Mouse (Mus musculus) hindbrain, embryonic 16.5 days (tissue): ENCODE data around the gene Olfr573-ps1. TPM values are rescaled to one million over a fixed set of nuclear protein-coding genes. Genes with fewer than 3 reads are reported as not detected.

Experiments
- ATAC-seq: fragments of 200-750 bp; cut with Nextera tagmentation; 2 replicates; pipeline ENCODE4 v1.8.0; 2017; ENCODE audit warnings: moderate TSS enrichment, moderate library complexity
- H3K27ac ChIP-seq: fragments of 300-500 bp; sonication (generic); 2 replicates; pipeline ENCODE4 v1.5.1; 2014; ENCODE audit warnings: low read depth, mild to moderate bottlenecking, control low read depth, low read length, moderate library complexity
- H3K27me3 ChIP-seq: fragments of 300-500 bp; sonication (generic); replicated peaks from 2 replicates; pipeline ENCODE4 v1.6.1; 2014; ENCODE audit warnings: low read length; ENCODE audit not compliant: control insufficient read depth, insufficient read depth
- H3K36me3 ChIP-seq: fragments of 300-500 bp; sonication (generic); 2 replicates; pipeline ENCODE4 v1.6.1; 2014; ENCODE audit warnings: mild to moderate bottlenecking, low read length, moderate library complexity, mixed read lengths; ENCODE audit not compliant: control insufficient read depth, insufficient read depth
- H3K4me1 ChIP-seq: fragments of 300-500 bp; sonication (generic); 2 replicates; pipeline ENCODE4 v1.6.1; 2014; ENCODE audit warnings: low read depth, low read length; ENCODE audit not compliant: control insufficient read depth, insufficient read depth
- H3K4me2 ChIP-seq: fragments of 300-500 bp; sonication (generic); 2 replicates; pipeline ENCODE4 v1.6.1; 2014; ENCODE audit warnings: mild to moderate bottlenecking, low read length, control low read depth, moderate library complexity
- H3K4me3 ChIP-seq: fragments of 300-500 bp; sonication (generic); 2 replicates; pipeline ENCODE4 v1.5.1; 2014; ENCODE audit warnings: mild to moderate bottlenecking, low read length, control low read depth, moderate library complexity
- H3K9ac ChIP-seq: fragments of 300-500 bp; sonication (generic); 2 replicates; pipeline ENCODE4 v1.6.1; 2014; ENCODE audit warnings: low read depth, mild to moderate bottlenecking, control low read depth, low read length, moderate library complexity
- H3K9me3 ChIP-seq: fragments of 300-500 bp; sonication (generic); 2 replicates; pipeline ENCODE4 v1.6.1; 2014; ENCODE audit warnings: mild to moderate bottlenecking, low read length, moderate library complexity; ENCODE audit not compliant: control insufficient read depth
- WGBS: fragments of 180-500 bp; shearing (Covaris S2); extraction: QIAGEN DNeasy Blood & Tissue Kit; methylation state at CpG from one replicate; pipeline ENCODE4 v1.1.7; 2014; 5-methylcytosine and 5-hydroxymethylcytosine counted together
- polyA plus RNA-seq: library from polyadenylated mRNA; unstranded; fragments of >200 nt; fragmentation: Nextera tagmentation; extraction: Ambion mirVana; gene quantifications from 2 replicates; pipeline ENCODE4 v1.2.1, GENCODE M21; 2015

Gene Olfr573-ps1
- polyA plus RNA-seq: not detected in 2 replicates

GRCm38 (mm10) chr7:102942475-102942874 lies at the start of gene Olfr573-ps1:
Gene Olfr573-ps1, minus strand, starts transcription at chr7:102942575.
- H3K9me3 ChIP-seq: no peaks in the 10 kb centered on the region
- no peak within 1 kb of the TSS for H3K4me3 ChIP-seq
- H3K36me3 ChIP-seq: no peaks in the 10 kb centered on the region
- H3K27me3 ChIP-seq: no peaks in the 10 kb centered on the region
- no peak for ATAC-seq
- H3K9ac ChIP-seq: no peak within 1 kb of the TSS
- no peaks in the 10 kb centered on the region for H3K4me1 ChIP-seq
- no peak within 1 kb of the TSS for H3K4me2 ChIP-seq
- 97% methylated on average over 2 of the region's 2 CpGs for WGBS
- no peak within 1 kb of the TSS for H3K27ac ChIP-seq

- WGBS: 81% methylated on average over 3 of the region's 3 CpGs
- H3K4me2 ChIP-seq: no peak within 1 kb of the TSS
- no peak within 1 kb of the TSS for H3K4me3 ChIP-seq
- no peaks in the 10 kb centered on the region for H3K9me3 ChIP-seq
- no peak for ATAC-seq
- H3K27me3 ChIP-seq: no peaks in the 10 kb centered on the region
- H3K36me3 ChIP-seq: no peaks in the 10 kb centered on the region
- no peak within 1 kb of the TSS for H3K27ac ChIP-seq
- H3K4me1 ChIP-seq: no peaks in the 10 kb centered on the region
- H3K9ac ChIP-seq: no peak within 1 kb of the TSS
Measured at GRCm38 (mm10) chr7:102989224-102989623, 46.8 kb upstream of the Olfr573-ps1 start, which contains the start of gene Olfr578. Gene Olfr578, minus strand, starts transcription at chr7:102989324.

- Histone ChIP-seq H3K4me1 (no peaks in the 10 kb centered on the region), H3K4me2 (no peak within 1 kb of the TSS), H3K36me3 (no peaks in the 10 kb centered on the region), H3K27ac (no peak within 1 kb of the TSS), H3K27me3 (no peaks in the 10 kb centered on the region), H3K9me3 (no peaks in the 10 kb centered on the region), H3K4me3 (no peak within 1 kb of the TSS), H3K9ac (no peak within 1 kb of the TSS)
- ATAC-seq: no peak
- 87% methylated on average over 2 of the region's 2 CpGs for WGBS
Measured at GRCm38 (mm10) chr7:102975843-102976242, 33.5 kb upstream of the Olfr573-ps1 start, which contains the start of gene Olfr577. Gene Olfr577, minus strand, starts transcription at chr7:102975943.

- WGBS: 50% methylated on average over 1 of the region's 1 CpGs
- ATAC-seq: no peak
Measured at GRCm38 (mm10) chr7:102974399-102974798, 32.0 kb upstream of the Olfr573-ps1 start.

GRCm38 (mm10) chr7:102962360-102962759 lies 20.0 kb upstream of the Olfr573-ps1 start, which contains the start of gene Olfr576:
Gene Olfr576, plus strand, starts transcription at chr7:102962660.
- H3K4me3 ChIP-seq: no peak within 1 kb of the TSS
- 54% methylated on average over 2 of the region's 2 CpGs for WGBS
- no peak within 1 kb of the TSS for H3K4me2 ChIP-seq
- H3K27me3 ChIP-seq: no peaks in the 10 kb centered on the region
- ATAC-seq: no peak
- H3K4me1 ChIP-seq: no peaks in the 10 kb centered on the region
- no peak within 1 kb of the TSS for H3K27ac ChIP-seq
- H3K36me3 ChIP-seq: no peaks in the 10 kb centered on the region
- no peaks in the 10 kb centered on the region for H3K9me3 ChIP-seq
- H3K9ac ChIP-seq: no peak within 1 kb of the TSS

More at GRCm38 (mm10) chr7:102974399-102974798, 32.0 kb upstream of the Olfr573-ps1 start:
- Histone ChIP-seq H3K9ac (no peak overlapping the region), H3K9me3 (no peaks in the 10 kb centered on the region), H3K36me3 (no peaks in the 10 kb centered on the region), H3K27me3 (no peaks in the 10 kb centered on the region), H3K27ac (no peak overlapping the region), H3K4me2 (no peak overlapping the region), H3K4me3 (no peak overlapping the region), H3K4me1 (no peaks in the 10 kb centered on the region)

GRCm38 (mm10) chr7:102958593-102958992 lies 16.2 kb upstream of the Olfr573-ps1 start, which contains the start of gene Olfr575:
Gene Olfr575, minus strand, starts transcription at chr7:102958775.
- H3K4me1 ChIP-seq: no peaks in the 10 kb centered on the region
- H3K9me3 ChIP-seq: no peaks in the 10 kb centered on the region
- no peak within 1 kb of the TSS for H3K4me3 ChIP-seq
- 66% methylated on average over 1 of the region's 1 CpGs for WGBS
- H3K9ac ChIP-seq: no peak within 1 kb of the TSS
- H3K36me3 ChIP-seq: no peaks in the 10 kb centered on the region
- H3K27me3 ChIP-seq: no peaks in the 10 kb centered on the region
- no peak within 1 kb of the TSS for H3K4me2 ChIP-seq
- ATAC-seq: no peak
- no peak within 1 kb of the TSS for H3K27ac ChIP-seq

- no peak for ATAC-seq
- H3K4me3 ChIP-seq: no peak overlapping the region
- WGBS: 87% methylated on average over 3 of the region's 3 CpGs
Measured at GRCm38 (mm10) chr7:102958137-102958536, 15.8 kb upstream of the Olfr573-ps1 start.

GRCm38 (mm10) chr7:102950732-102951131 lies 8.4 kb upstream of the Olfr573-ps1 start:
- H3K9ac ChIP-seq: no peak overlapping the region

More at GRCm38 (mm10) chr7:102958137-102958536, 15.8 kb upstream of the Olfr573-ps1 start:
- H3K9me3 ChIP-seq: no peaks in the 10 kb centered on the region
- no peak overlapping the region for H3K9ac ChIP-seq
- H3K4me1 ChIP-seq: no peaks in the 10 kb centered on the region
- H3K27me3 ChIP-seq: no peaks in the 10 kb centered on the region
- H3K36me3 ChIP-seq: no peaks in the 10 kb centered on the region
- no peak overlapping the region for H3K4me2 ChIP-seq
- no peak overlapping the region for H3K27ac ChIP-seq

GRCm38 (mm10) chr7:102948167-102948566 lies 5.8 kb upstream of the Olfr573-ps1 start, which contains the start of gene Olfr574:
Gene Olfr574, plus strand, starts transcription at chr7:102948467.
- Histone ChIP-seq H3K9ac (no peak within 1 kb of the TSS), H3K27me3 (no peaks in the 10 kb centered on the region), H3K27ac (no peak within 1 kb of the TSS), H3K9me3 (no peaks in the 10 kb centered on the region), H3K4me1 (no peaks in the 10 kb centered on the region), H3K4me2 (no peak within 1 kb of the TSS), H3K4me3 (no peak within 1 kb of the TSS), H3K36me3 (no peaks in the 10 kb centered on the region)
- WGBS: 91% methylated on average over 1 of the region's 1 CpGs
- no peak for ATAC-seq

More at GRCm38 (mm10) chr7:102950732-102951131, 8.4 kb upstream of the Olfr573-ps1 start:
- no peaks in the 10 kb centered on the region for H3K4me1 ChIP-seq
- H3K27ac ChIP-seq: no peak overlapping the region
- H3K36me3 ChIP-seq: no peaks in the 10 kb centered on the region
- H3K9me3 ChIP-seq: no peaks in the 10 kb centered on the region
- no peak overlapping the region for H3K4me3 ChIP-seq
- no peak overlapping the region for H3K4me2 ChIP-seq
- WGBS: 62% methylated on average over 1 of the region's 1 CpGs
- ATAC-seq: no peak
- no peaks in the 10 kb centered on the region for H3K27me3 ChIP-seq
